In the genomic region with DNA sequence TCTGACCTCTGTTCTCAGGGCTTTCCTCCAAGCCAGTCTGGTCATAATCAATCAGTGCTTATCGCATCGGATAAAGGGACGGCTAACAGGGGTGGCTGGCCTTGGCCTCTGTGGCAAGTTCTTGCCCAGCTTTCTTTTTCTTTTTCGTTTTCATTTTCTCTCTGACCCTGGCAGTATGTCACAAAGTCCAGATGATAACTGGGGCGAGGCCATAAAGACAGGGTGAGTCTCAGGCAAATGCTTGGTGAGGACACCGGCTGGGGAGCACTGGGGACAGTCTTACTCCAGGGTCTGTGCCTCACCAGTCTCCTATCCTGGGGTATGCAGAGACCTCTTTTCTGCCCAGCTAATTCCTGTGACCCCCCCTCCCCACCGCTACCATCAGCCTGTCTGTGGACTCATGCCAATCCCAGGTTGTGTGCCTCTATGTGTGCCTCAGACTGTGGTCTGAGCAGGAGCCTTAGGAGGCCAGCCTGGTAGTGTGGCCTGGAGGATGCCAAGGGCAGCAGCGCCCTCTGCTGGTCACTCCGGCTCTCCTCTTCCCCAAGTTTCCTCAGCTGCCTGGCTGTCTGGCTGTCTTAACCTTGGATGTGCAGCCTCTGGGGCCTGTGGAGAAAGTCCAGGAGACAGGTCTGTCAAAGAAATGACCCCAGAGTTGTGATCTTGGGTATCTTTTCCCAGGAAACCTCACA, we compare ENCODE assay signal across 8 mouse cellular contexts. TPM values are rescaled to one million over a fixed set of nuclear protein-coding genes. Genes with fewer than 3 reads are reported as not detected.
DNase-seq lines count a peak whose midpoint lies in the region; ATAC-seq and TF ChIP-seq lines count a peak whose summit lies in the region.

No protein-coding gene starts in this region.

- H3K4me1 ChIP-seq in G1E (ENCODE audit: insufficient read depth, low read depth, low read length) = no peaks in the 10 kb centered on the region
- no peaks in the 10 kb centered on the region; the same call in 1 of the 2 replicates for H3K4me1 ChIP-seq in cerebellum, adult 2 months (ENCODE audit: control insufficient read depth, insufficient read depth, low read length)
- H3K4me1 ChIP-seq in hindbrain, embryonic 11.5 days (replicated peaks; ENCODE audit: control insufficient read depth, insufficient read depth, low read length) = no peaks in the 10 kb centered on the region
- H3K4me1 ChIP-seq in lung, postnatal 0 days (ENCODE audit: insufficient read depth, low read depth, low read length) = no peaks in the 10 kb centered on the region

- TF ChIP-seq CTCF in G1E (IDR thresholded peaks at IDR 0.05; ENCODE audit: low read depth, low read length) = no peak
- peak; percentile 94 for TF ChIP-seq CTCF in cerebellum, adult 2 months (IDR thresholded peaks at IDR 0.05; ENCODE audit: borderline replicate concordance, insufficient read depth, low read depth, low read length)
- TF ChIP-seq CTCF in lung, postnatal 0 days (IDR thresholded peaks at IDR 0.05) = peak; percentile 99

- DNase-seq in G1E (ENCODE audit: low spot score) = peak; percentile 15
- peak; percentile 48 to 66 for DNase-seq in cerebellum, adult 2 months
- DNase-seq in hindbrain, embryonic 11.5 days (ENCODE audit: low spot score) = peak; percentile 93
- DNase-seq in layer of hippocampus, adult 9-10 months (ENCODE audit: low spot score) = peak; percentile 59
- peak; percentile 93 for DNase-seq in lung, postnatal 0 days (ENCODE audit: low spot score)
- peak; percentile 84 for DNase-seq in ovary, postnatal 36 days (ENCODE audit: low spot score)
- peak; percentile 62 to 90 for DNase-seq in thymus, postnatal 10 days (ENCODE audit: low spot score in 2 of 2)

- no peak overlapping the region for H3K9ac ChIP-seq in hindbrain, embryonic 11.5 days (ENCODE audit: low read depth, low read length)
- H3K9ac ChIP-seq in lung, postnatal 0 days (replicated peaks; ENCODE audit: low read depth) = no peak overlapping the region

- no peak overlapping the region for H3K4me3 ChIP-seq in G1E (ENCODE audit: low read depth, low read length)
- H3K4me3 ChIP-seq in cerebellum, adult 2 months (replicated peaks; ENCODE audit: insufficient read depth, low read depth, low read length) = no peak overlapping the region
- H3K4me3 ChIP-seq in hindbrain, embryonic 11.5 days (ENCODE audit: low read depth, low read length) = no peak overlapping the region
- H3K4me3 ChIP-seq in lung, postnatal 0 days (ENCODE audit: low read depth, low read length) = no peak overlapping the region

- H3K36me3 ChIP-seq in G1E (replicated peaks) = no peaks in the 10 kb centered on the region
- no peaks in the 10 kb centered on the region for H3K36me3 ChIP-seq in hindbrain, embryonic 11.5 days (ENCODE audit: control insufficient read depth, insufficient read depth, low read length)
- H3K36me3 ChIP-seq in lung, postnatal 0 days (ENCODE audit: insufficient read depth, low read length) = no peaks in the 10 kb centered on the region

- peaks cover 97% of the 10 kb centered on the region for H3K9me3 ChIP-seq in G1E (replicated peaks)
- H3K9me3 ChIP-seq in hindbrain, embryonic 11.5 days (ENCODE audit: control insufficient read depth, low read length) = no peaks in the 10 kb centered on the region
- no peaks in the 10 kb centered on the region for H3K9me3 ChIP-seq in lung, postnatal 0 days (ENCODE audit: low read length)

- TF ChIP-seq POLR2A in cerebellum, adult 2 months (IDR thresholded peaks at IDR 0.05; ENCODE audit: borderline replicate concordance, insufficient read depth, low read length) = no peak

- no peaks in the 10 kb centered on the region; the same call in 1 of the 2 replicates for H3K27me3 ChIP-seq in G1E (ENCODE audit: insufficient read depth, low read length)
- H3K27me3 ChIP-seq in cerebellum, adult 2 months (ENCODE audit: control insufficient read depth, insufficient read depth, low read length) = no peaks in the 10 kb centered on the region
- H3K27me3 ChIP-seq in hindbrain, embryonic 11.5 days (ENCODE audit: control insufficient read depth, insufficient read depth, low read length) = peaks cover 1% of the 10 kb centered on the region; the same call in 1 of the 2 replicates
- H3K27me3 ChIP-seq in lung, postnatal 0 days (replicated peaks; ENCODE audit: insufficient read depth, low read length) = no peaks in the 10 kb centered on the region

- ATAC-seq in G1E (ENCODE audit: extremely low read depth, insufficient number of reproducible peaks, low FRiP score, poor library complexity, severe bottlenecking) = no peak
- ATAC-seq in frontal cortex, adult (ENCODE audit: low TSS enrichment) = peak; percentile 92
- peak; percentile 73; the same call in 1 of the 2 replicates for ATAC-seq in hindbrain, embryonic 11.5 days (ENCODE audit: low FRiP score)
- peak; percentile 78 for ATAC-seq in lung, postnatal 0 days

- H3K4me2 ChIP-seq in hindbrain, embryonic 11.5 days (replicated peaks; ENCODE audit: low read depth, low read length) = no peak overlapping the region
- H3K4me2 ChIP-seq in lung, postnatal 0 days (replicated peaks; ENCODE audit: low read depth, low read length) = no peak overlapping the region

- TF ChIP-seq EP300 in lung, postnatal 0 days (IDR thresholded peaks at IDR 0.05) = no peak

- no peak overlapping the region for H3K27ac ChIP-seq in cerebellum, adult 2 months (ENCODE audit: insufficient read depth, low read length)
- H3K27ac ChIP-seq in hindbrain, embryonic 11.5 days (ENCODE audit: low read depth, low read length) = no peak overlapping the region
- H3K27ac ChIP-seq in lung, postnatal 0 days (ENCODE audit: low read length) = no peak overlapping the region

- 46% methylated on average over 9 of the region's 9 CpGs for WGBS in cerebellum, adult 2 months
- 41% methylated on average over 9 of the region's 9 CpGs for WGBS in hindbrain, embryonic 11.5 days
- 44% methylated on average over 9 of the region's 9 CpGs for WGBS in lung, postnatal 0 days

RNA-seq across cellular contexts. Expression of gene Irf8, which starts 59.9 kb away (rescaled TPM):
- total RNA-seq in G1E (2014; fragmentation: Nextera tagmentation) (not detected in 2 replicates), G1E (2017) (0.05 TPM in 1 of 2 replicates, not detected in the other)
- polyA plus RNA-seq in G1E (2012) = 0.07 TPM in 2 replicates
- polyA plus RNA-seq in cerebellum, adult 2 months (2012; rRNA removed) = 1.8 and 2.0 TPM in 2 replicates
- polyA plus RNA-seq in hindbrain, embryonic 11.5 days (2014; fragmentation: Nextera tagmentation; extraction: Ambion mirVana) = 3.6 and 3.9 TPM in 2 replicates
- polyA plus RNA-seq in lung, postnatal 0 days (2015; fragmentation: Nextera tagmentation; extraction: Ambion mirVana) = 36.0 and 36.4 TPM in 2 replicates

Comparison
In these comparisons a context has a peak if more than half of its experiments do, and no peak if none do; other contexts are left out.
1. DNase-seq: peak in every context shown above with its lines; median percentile 93 in hindbrain, embryonic 11.5 days; 93 in lung, postnatal 0 days; 84 in ovary, postnatal 36 days; 76 in thymus, postnatal 10 days; 59 in layer of hippocampus, adult 9-10 months; 57 in cerebellum, adult 2 months; 15 in G1E.